In the genomic region with DNA sequence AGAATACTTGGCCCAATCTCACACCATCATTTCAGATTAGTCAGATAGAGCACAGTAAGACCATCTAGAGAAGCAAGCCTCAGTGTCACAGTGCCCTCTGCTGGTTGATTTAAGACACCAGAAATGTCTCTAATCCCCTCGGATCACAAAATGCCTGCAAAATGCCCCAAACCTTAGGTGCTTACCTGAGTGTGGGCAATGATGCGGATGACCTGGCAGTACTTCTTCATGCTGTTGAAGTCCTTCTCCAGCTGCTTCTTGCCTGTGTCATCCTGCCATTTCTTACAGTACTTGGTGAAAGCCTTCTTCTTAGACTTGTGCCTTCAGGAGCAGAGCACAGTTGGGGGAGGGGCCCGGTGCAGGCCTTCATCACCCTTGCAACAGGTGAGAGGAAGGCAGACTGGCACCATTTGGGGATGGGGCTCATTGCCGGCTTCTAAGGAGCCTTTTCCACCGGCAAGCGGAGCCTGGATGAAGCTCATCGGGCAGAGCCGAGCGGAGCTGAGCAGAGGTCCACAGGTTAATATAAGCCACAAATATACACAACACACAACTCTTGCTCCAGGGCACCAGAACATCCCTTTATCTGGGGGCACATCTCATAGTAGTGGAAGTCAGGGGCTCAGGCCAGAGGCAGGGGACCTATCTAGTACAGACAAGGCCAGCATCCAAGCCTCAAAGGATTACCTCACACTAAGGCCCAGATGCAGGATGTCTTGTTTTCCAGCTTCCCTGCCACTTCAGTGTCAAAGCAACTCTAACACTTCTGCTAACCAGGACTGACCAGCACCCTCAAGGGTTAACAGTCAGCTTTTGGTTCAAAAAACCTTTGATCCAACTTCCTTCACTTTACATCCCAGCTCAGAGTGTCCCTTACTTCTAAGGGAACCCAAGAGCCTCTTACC, we compare ENCODE assay signal across 8 mouse cellular contexts. TPM values are rescaled to one million over a fixed set of nuclear protein-coding genes. Genes with fewer than 3 reads are reported as not detected.
DNase-seq lines count a peak whose midpoint lies in the region; ATAC-seq and TF ChIP-seq lines count a peak whose summit lies in the region.

No protein-coding gene starts in this region.

- H3K9ac ChIP-seq in hindbrain, embryonic 13.5 days = peak overlapping the region; percentile 92
- peak overlapping the region; percentile 85 for H3K9ac ChIP-seq in liver, embryonic 15.5 days
- H3K9ac ChIP-seq in stomach, embryonic 15.5 days = peak overlapping the region; percentile 89

- H3K36me3 ChIP-seq in C2C12 (ENCODE audit: control insufficient read depth, insufficient read depth) = peaks cover 63% of the 10 kb centered on the region
- H3K36me3 ChIP-seq in hindbrain, embryonic 13.5 days = peaks cover 61% of the 10 kb centered on the region
- peaks cover 62% of the 10 kb centered on the region for H3K36me3 ChIP-seq in liver, embryonic 15.5 days (replicated peaks)
- H3K36me3 ChIP-seq in stomach, embryonic 15.5 days = peaks cover 41% of the 10 kb centered on the region

- H3K79me3 ChIP-seq in C2C12 (ENCODE audit: low read depth) = peaks cover 46% of the 10 kb centered on the region

- TF ChIP-seq CTCF in C2C12 (IDR thresholded peaks at IDR 0.05; ENCODE audit: control insufficient read depth, insufficient read depth, insufficient read length) = no peak

- no peak overlapping the region for H3K27ac ChIP-seq in hindbrain, embryonic 13.5 days
- peak overlapping the region; percentile 96 for H3K27ac ChIP-seq in liver, embryonic 15.5 days (replicated peaks)
- H3K27ac ChIP-seq in stomach, embryonic 15.5 days = peak overlapping the region; percentile 28; the same call in 1 of the 2 replicates

- peak overlapping the region; percentile 86 for H3K4me2 ChIP-seq in hindbrain, embryonic 13.5 days
- peak overlapping the region; percentile 87 for H3K4me2 ChIP-seq in liver, embryonic 15.5 days
- peak overlapping the region; percentile 74 for H3K4me2 ChIP-seq in stomach, embryonic 15.5 days

- ATAC-seq in hindbrain, embryonic 13.5 days (ENCODE audit: low FRiP score) = no peak
- ATAC-seq in liver, embryonic 15.5 days (ENCODE audit: insufficient read depth) = no peak
- ATAC-seq in stomach, embryonic 15.5 days (ENCODE audit: insufficient read depth, low FRiP score, low read depth) = no peak
- no peak for ATAC-seq in monocyte, adult 5-6 weeks (replicated peaks; ENCODE audit: insufficient number of reproducible peaks, low FRiP score, low TSS enrichment, poor library complexity, severe bottlenecking)

- H3ac ChIP-seq in C2C12 (ENCODE audit: control insufficient read depth, insufficient read length, low read depth) = peak overlapping the region; percentile 89

- 66% methylated on average over 9 of the region's 9 CpGs for WGBS in hindbrain, embryonic 13.5 days
- 31% methylated on average over 9 of the region's 9 CpGs for WGBS in liver, embryonic 15.5 days (ENCODE audit: insufficient replicate concordance)
- 44% methylated on average over 9 of the region's 9 CpGs for WGBS in stomach, embryonic 15.5 days

- peak overlapping the region; percentile 100 for H3K4me3 ChIP-seq in C2C12 (ENCODE audit: insufficient read depth, poor library complexity, severe bottlenecking)
- H3K4me3 ChIP-seq in hindbrain, embryonic 13.5 days = peak overlapping the region; percentile 69
- H3K4me3 ChIP-seq in liver, embryonic 15.5 days (replicated peaks) = peak overlapping the region; percentile 83
- H3K4me3 ChIP-seq in stomach, embryonic 15.5 days (replicated peaks) = peak overlapping the region; percentile 70

- DNase-seq in 416B (ENCODE audit: low read depth) = peak; percentile 80
- DNase-seq in cerebellum, postnatal 10 days = peak; percentile 67 to 82
- no peak for DNase-seq in urinary bladder, postnatal 25 days (ENCODE audit: low spot score)

- peaks cover 34% of the 10 kb centered on the region for H3K4me1 ChIP-seq in hindbrain, embryonic 13.5 days (replicated peaks)
- H3K4me1 ChIP-seq in liver, embryonic 15.5 days (replicated peaks) = peaks cover 66% of the 10 kb centered on the region
- H3K4me1 ChIP-seq in stomach, embryonic 15.5 days = peaks cover 25% of the 10 kb centered on the region

- H3K27me3 ChIP-seq in C2C12 (ENCODE audit: control insufficient read depth, insufficient read depth, insufficient read length) = no peaks in the 10 kb centered on the region
- H3K27me3 ChIP-seq in hindbrain, embryonic 13.5 days = no peaks in the 10 kb centered on the region
- H3K27me3 ChIP-seq in liver, embryonic 15.5 days = no peaks in the 10 kb centered on the region
- no peaks in the 10 kb centered on the region for H3K27me3 ChIP-seq in stomach, embryonic 15.5 days (replicated peaks)

- peaks cover 55% of the 10 kb centered on the region for H3K79me2 ChIP-seq in C2C12 (ENCODE audit: control insufficient read depth, insufficient read depth)

- H3K9me3 ChIP-seq in hindbrain, embryonic 13.5 days = no peaks in the 10 kb centered on the region
- no peaks in the 10 kb centered on the region for H3K9me3 ChIP-seq in liver, embryonic 15.5 days (replicated peaks)
- H3K9me3 ChIP-seq in stomach, embryonic 15.5 days = no peaks in the 10 kb centered on the region

TF ChIP-seq in C2C12, 6 proteins besides CTCF, POLR2A, EP300 and RAD21:
- no peak for TF ChIP-seq MYOG (IDR thresholded peaks at IDR 0.05; ENCODE audit: control insufficient read depth, extremely low read depth, insufficient read length)
- TF ChIP-seq FOSL1 (IDR thresholded peaks at IDR 0.05; ENCODE audit: insufficient read depth, low read length, poor library complexity, severe bottlenecking) = no peak
- no peak for TF ChIP-seq MAX (IDR thresholded peaks at IDR 0.05)
- no peak for TF ChIP-seq MYOD1 (IDR thresholded peaks at IDR 0.05; ENCODE audit: control insufficient read depth, insufficient read length, low read depth)
- no peak for TF ChIP-seq USF1 (IDR thresholded peaks at IDR 0.05; ENCODE audit: low read depth)
- TF ChIP-seq CEBPB (IDR thresholded peaks at IDR 0.05; ENCODE audit: low read depth) = no peak

RNA-seq across cellular contexts. Expression of gene Syngr1, which starts 10.2 kb away (rescaled TPM):
- polyA plus RNA-seq in C2C12 (2012; fragmentation: generic; extraction: Trizol) = 7.9 TPM
- polyA plus RNA-seq in hindbrain, embryonic 13.5 days (2015; fragmentation: Nextera tagmentation; extraction: Ambion mirVana) = 27.9 and 28.3 TPM in 2 replicates
- 12.7 and 13.0 TPM in 2 replicates for polyA plus RNA-seq in liver, embryonic 15.5 days (2015; fragmentation: Nextera tagmentation; extraction: Ambion mirVana)
- polyA plus RNA-seq in stomach, embryonic 15.5 days (2015; fragmentation: Nextera tagmentation; extraction: Ambion mirVana) = 32.8 and 34.7 TPM in 2 replicates
- not detected in 3 replicates for total RNA-seq in monocyte, adult 5-6 weeks (2017)

RNA-seq across cellular contexts. Expression of gene Rpl3, which starts 10.7 kb away (rescaled TPM):
- 1,181 TPM for polyA plus RNA-seq in C2C12 (2012; fragmentation: generic; extraction: Trizol)
- polyA plus RNA-seq in hindbrain, embryonic 13.5 days (2015; fragmentation: Nextera tagmentation; extraction: Ambion mirVana) = 613 and 622 TPM in 2 replicates
- polyA plus RNA-seq in liver, embryonic 15.5 days (2015; fragmentation: Nextera tagmentation; extraction: Ambion mirVana) = 539 and 552 TPM in 2 replicates
- 883 and 1,069 TPM in 2 replicates for polyA plus RNA-seq in stomach, embryonic 15.5 days (2015; fragmentation: Nextera tagmentation; extraction: Ambion mirVana)
- 1,359 to 1,501 TPM (median 1,441 TPM) in 3 replicates for total RNA-seq in monocyte, adult 5-6 weeks (2017)

RNA-seq across cellular contexts. Expression of gene Tab1, which starts 52.0 kb away (rescaled TPM):
- 30.2 TPM for polyA plus RNA-seq in C2C12 (2012; fragmentation: generic; extraction: Trizol)
- 38.3 and 41.2 TPM in 2 replicates for polyA plus RNA-seq in hindbrain, embryonic 13.5 days (2015; fragmentation: Nextera tagmentation; extraction: Ambion mirVana)
- polyA plus RNA-seq in liver, embryonic 15.5 days (2015; fragmentation: Nextera tagmentation; extraction: Ambion mirVana) = 11.0 and 12.7 TPM in 2 replicates
- 29.5 and 33.2 TPM in 2 replicates for polyA plus RNA-seq in stomach, embryonic 15.5 days (2015; fragmentation: Nextera tagmentation; extraction: Ambion mirVana)
- total RNA-seq in monocyte, adult 5-6 weeks (2017) = 11.6 to 17.4 TPM (median 12.4 TPM) in 3 replicates
